In genomic region chr9:67883349-67883984, GRCm38 (mm10) we compare ENCODE assay signal across 18 mouse cellular contexts. TPM values are rescaled to one million over a fixed set of nuclear protein-coding genes. Genes with fewer than 3 reads are reported as not detected.
"Had no signal": no experiment of that assay in that cellular context is flagged by ENCODE, and none has a peak within 500 bp of the region (broad histone marks: within the 10 kb centered on the region; RNA-seq: fewer than 3 reads in every experiment).

No protein-coding gene starts in this region.

- H3K4me1 ChIP-seq: limb, embryonic 12.5 days; lung, embryonic 15.5 days; midbrain, embryonic 15.5 days had no signal

- H3K9me3 ChIP-seq: limb, embryonic 12.5 days; liver, embryonic 13.5 days; lung, embryonic 15.5 days; megakaryocyte, embryonic 14.5 days; midbrain, embryonic 15.5 days; neural tube, embryonic 12.5 days had no signal

- H3K4me3 ChIP-seq: limb, embryonic 12.5 days; liver, embryonic 13.5 days; lung, embryonic 15.5 days; midbrain, embryonic 15.5 days; neural tube, embryonic 12.5 days had no signal

- H3K27ac ChIP-seq: limb, embryonic 12.5 days; liver, embryonic 13.5 days; lung, embryonic 15.5 days; macrophage; midbrain, embryonic 15.5 days; neural tube, embryonic 12.5 days had no signal

- H3K4me2 ChIP-seq: limb, embryonic 12.5 days; liver, embryonic 13.5 days; lung, embryonic 15.5 days; midbrain, embryonic 11.5 days; midbrain, embryonic 15.5 days; neural tube, embryonic 12.5 days had no signal

- H3K9ac ChIP-seq: limb, embryonic 12.5 days; liver, embryonic 13.5 days; liver, postnatal 0 days; lung, embryonic 15.5 days; midbrain, embryonic 15.5 days; neural tube, embryonic 12.5 days had no signal

- DNase-seq: kidney, postnatal 25 days; layer of hippocampus, adult 9-11 months; liver; liver, embryonic 13.5 days; liver, postnatal 0 days; lung, postnatal 14 days; spleen, adult 18-20 months; thymus, adult 18-20 months; thymus, postnatal 14 days had no signal

- H3K27me3 ChIP-seq: limb, embryonic 12.5 days; liver, embryonic 13.5 days; lung, embryonic 15.5 days; megakaryocyte, embryonic 14.5 days; midbrain, embryonic 15.5 days; neural tube, embryonic 12.5 days had no signal

- ATAC-seq: liver, postnatal 0 days; midbrain, embryonic 15.5 days had no signal

RNA-seq across cellular contexts. Expression of gene C2cd4a, which starts 51.3 kb away (rescaled TPM):
- total RNA-seq: monocyte, adult 5-6 weeks; neutrophil, adult 5-6 weeks had no signal
- polyA plus RNA-seq: macrophage; midbrain, embryonic 11.5 days had no signal
